Mouse (Mus musculus): Measurements from ENCODE around the gene Irak3. TPM values are rescaled to one million over a fixed set of nuclear protein-coding genes. Genes with fewer than 3 reads are reported as not detected.

Gene Irak3
- polyA plus RNA-seq, 1 experiment, result 10.3 TPM

DNA sequence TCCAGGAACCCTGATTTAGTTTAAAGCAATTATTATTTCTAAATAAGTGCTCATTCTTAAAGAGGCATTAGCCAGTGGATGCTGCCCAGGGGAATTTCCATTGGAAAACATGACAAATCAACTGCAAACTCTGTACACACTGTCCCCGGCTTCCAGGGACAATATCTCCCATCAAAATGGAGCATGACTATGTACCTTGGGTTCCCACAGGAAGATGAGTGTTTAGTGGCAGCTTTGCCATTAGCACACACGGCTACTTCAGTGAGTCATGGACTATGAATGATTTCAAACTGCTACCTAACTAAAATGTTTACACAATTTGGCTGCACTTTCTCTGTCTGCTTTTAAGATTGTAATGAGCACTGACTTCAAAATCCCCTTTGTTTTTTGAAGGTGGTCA is 13.4 kb downstream of the Irak3 start:
- H3K9ac ChIP-seq (ENCODE audit: low read depth, poor library complexity, severe bottlenecking), result no peak overlapping the region
- no peaks in the 10 kb centered on the region for H3K4me1 ChIP-seq (ENCODE audit: control insufficient read depth, insufficient read depth, low read length)
- no peaks in the 10 kb centered on the region for H3K27me3 ChIP-seq (ENCODE audit: control insufficient read depth, insufficient read depth, low read length, poor library complexity, severe bottlenecking)
- H3K36me3 ChIP-seq (ENCODE audit: control insufficient read depth, insufficient read depth, low read length, poor library complexity, severe bottlenecking), result no peaks in the 10 kb centered on the region
- H3K27ac ChIP-seq (ENCODE audit: insufficient read depth, low read length), result no peak overlapping the region
- H3K4me3 ChIP-seq (ENCODE audit: low read depth, low read length), result no peak overlapping the region
- H3K9me3 ChIP-seq (replicated peaks; ENCODE audit: control insufficient read depth, insufficient read depth, low read length, poor library complexity, severe bottlenecking), result no peaks in the 10 kb centered on the region
- TF ChIP-seq POLR2A (IDR thresholded peaks at IDR 0.05; ENCODE audit: insufficient read depth, low read length), result no peak
- TF ChIP-seq CTCF (IDR thresholded peaks at IDR 0.05; ENCODE audit: low read depth, low read length), result no peak
- no peak for TF ChIP-seq EP300 (IDR thresholded peaks at IDR 0.05; ENCODE audit: insufficient read depth, low read depth, low read length)

DNA sequence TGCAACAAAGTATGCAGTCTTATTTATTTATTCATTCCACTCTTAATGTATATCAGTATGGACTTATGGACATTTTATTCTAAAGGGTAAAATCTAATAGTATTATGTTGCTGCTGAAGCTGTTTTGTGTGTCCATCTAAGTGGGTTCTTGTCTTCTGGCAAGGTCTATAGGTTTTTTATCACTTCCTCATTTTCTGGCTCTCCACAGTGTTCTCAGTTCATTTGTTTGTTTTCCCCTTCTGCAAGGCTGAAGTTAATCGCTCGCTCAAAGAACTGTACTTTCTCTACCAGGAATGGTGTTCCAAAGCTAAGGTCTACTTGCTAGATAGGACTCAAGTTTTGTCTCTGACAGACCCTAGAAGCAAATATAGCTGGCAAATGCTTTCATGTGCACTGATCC is 18.6 kb downstream of the Irak3 start:
- TF ChIP-seq EP300 (IDR thresholded peaks at IDR 0.05; ENCODE audit: insufficient read depth, low read depth, low read length), result no peak
- TF ChIP-seq CTCF (IDR thresholded peaks at IDR 0.05; ENCODE audit: low read depth, low read length), result no peak
- no peak for TF ChIP-seq POLR2A (IDR thresholded peaks at IDR 0.05; ENCODE audit: insufficient read depth, low read length)
- Histone ChIP-seq H3K27me3 (ENCODE audit: control insufficient read depth, insufficient read depth, low read length, poor library complexity, severe bottlenecking) (no peaks in the 10 kb centered on the region), H3K27ac (ENCODE audit: insufficient read depth, low read length) (no peak overlapping the region), H3K36me3 (ENCODE audit: control insufficient read depth, insufficient read depth, low read length, poor library complexity, severe bottlenecking) (0 out of 2 replicates have a peak, but pooled peaks cover 3% of the 10 kb centered on the region), H3K4me3 (ENCODE audit: low read depth, low read length) (no peak overlapping the region), H3K9ac (ENCODE audit: low read depth, poor library complexity, severe bottlenecking) (no peak overlapping the region), H3K4me1 (ENCODE audit: control insufficient read depth, insufficient read depth, low read length) (no peaks in the 10 kb centered on the region), H3K9me3 (replicated peaks; ENCODE audit: control insufficient read depth, insufficient read depth, low read length, poor library complexity, severe bottlenecking) (peaks cover 7% of the 10 kb centered on the region)

DNA sequence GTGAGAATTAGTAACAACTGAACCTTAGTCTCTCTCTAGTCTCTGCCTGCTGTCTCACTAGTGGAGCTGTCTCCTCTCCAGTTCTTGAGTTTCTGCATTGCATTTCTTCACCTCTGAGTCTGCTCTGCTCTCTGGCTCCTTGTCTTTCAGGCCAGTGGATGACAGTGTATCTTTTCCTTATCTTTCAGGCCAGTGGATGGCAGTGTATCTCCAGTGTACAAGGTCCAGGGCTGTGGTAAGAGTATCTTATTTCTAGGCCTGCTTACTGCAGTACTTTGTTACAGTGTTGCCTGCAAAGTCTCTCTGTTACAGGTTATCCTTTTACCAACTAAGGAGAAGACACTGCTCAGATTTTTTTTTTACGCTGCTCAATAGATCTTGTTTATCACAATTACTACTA is 19.0 kb downstream of the Irak3 start:
- H3K36me3 ChIP-seq (ENCODE audit: control insufficient read depth, insufficient read depth, low read length, poor library complexity, severe bottlenecking), result 0 out of 2 replicates have a peak, but pooled peaks cover 3% of the 10 kb centered on the region
- no peaks in the 10 kb centered on the region for H3K4me1 ChIP-seq (ENCODE audit: control insufficient read depth, insufficient read depth, low read length)
- TF ChIP-seq POLR2A (IDR thresholded peaks at IDR 0.05; ENCODE audit: insufficient read depth, low read length) (no peak), EP300 (IDR thresholded peaks at IDR 0.05; ENCODE audit: insufficient read depth, low read depth, low read length) (no peak), CTCF (IDR thresholded peaks at IDR 0.05; ENCODE audit: low read depth, low read length) (no peak)
- no peak overlapping the region for H3K4me3 ChIP-seq (ENCODE audit: low read depth, low read length)
- H3K27me3 ChIP-seq (ENCODE audit: control insufficient read depth, insufficient read depth, low read length, poor library complexity, severe bottlenecking), result no peaks in the 10 kb centered on the region
- peaks cover 7% of the 10 kb centered on the region for H3K9me3 ChIP-seq (replicated peaks; ENCODE audit: control insufficient read depth, insufficient read depth, low read length, poor library complexity, severe bottlenecking)
- H3K9ac ChIP-seq (ENCODE audit: low read depth, poor library complexity, severe bottlenecking), result no peak overlapping the region
- no peak overlapping the region for H3K27ac ChIP-seq (ENCODE audit: insufficient read depth, low read length)

DNA sequence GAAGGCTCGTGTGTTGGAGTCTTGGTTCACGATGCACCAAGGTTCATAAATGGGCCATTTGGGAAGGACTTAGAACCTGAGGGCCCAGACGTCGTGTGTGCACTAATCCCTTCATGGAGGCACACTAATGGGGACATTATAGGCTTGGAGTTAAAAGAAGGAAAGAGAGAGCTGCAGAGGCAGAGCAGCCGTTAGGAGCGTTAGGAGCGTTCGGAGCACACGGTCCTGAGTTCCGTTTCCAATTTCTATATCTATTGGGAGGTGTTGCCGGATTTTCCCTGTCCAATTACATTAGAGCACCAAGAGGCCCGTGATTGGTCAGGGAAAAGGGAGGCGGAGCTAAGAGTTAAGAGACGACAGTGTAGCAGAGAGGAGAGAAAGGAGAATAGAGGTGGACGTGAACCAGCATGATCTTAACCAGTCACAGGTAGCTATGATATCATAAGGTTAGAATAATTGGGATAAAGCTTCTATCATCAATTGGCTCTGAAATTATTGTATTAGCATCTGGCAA is 27.7 kb downstream of the Irak3 start:
- no peaks in the 10 kb centered on the region for H3K27me3 ChIP-seq (ENCODE audit: control insufficient read depth, insufficient read depth, low read length, poor library complexity, severe bottlenecking)
- H3K27ac ChIP-seq (ENCODE audit: insufficient read depth, low read length), result no peak overlapping the region
- no peak overlapping the region for H3K4me3 ChIP-seq (ENCODE audit: low read depth, low read length)
- no peak for TF ChIP-seq POLR2A (IDR thresholded peaks at IDR 0.05; ENCODE audit: insufficient read depth, low read length)
- peaks cover 10% of the 10 kb centered on the region for H3K36me3 ChIP-seq (ENCODE audit: control insufficient read depth, insufficient read depth, low read length, poor library complexity, severe bottlenecking)
- peaks cover 34% of the 10 kb centered on the region for H3K9me3 ChIP-seq (replicated peaks; ENCODE audit: control insufficient read depth, insufficient read depth, low read length, poor library complexity, severe bottlenecking)
- H3K4me1 ChIP-seq (ENCODE audit: control insufficient read depth, insufficient read depth, low read length), result no peaks in the 10 kb centered on the region
- no peak overlapping the region for H3K9ac ChIP-seq (ENCODE audit: low read depth, poor library complexity, severe bottlenecking)

DNA sequence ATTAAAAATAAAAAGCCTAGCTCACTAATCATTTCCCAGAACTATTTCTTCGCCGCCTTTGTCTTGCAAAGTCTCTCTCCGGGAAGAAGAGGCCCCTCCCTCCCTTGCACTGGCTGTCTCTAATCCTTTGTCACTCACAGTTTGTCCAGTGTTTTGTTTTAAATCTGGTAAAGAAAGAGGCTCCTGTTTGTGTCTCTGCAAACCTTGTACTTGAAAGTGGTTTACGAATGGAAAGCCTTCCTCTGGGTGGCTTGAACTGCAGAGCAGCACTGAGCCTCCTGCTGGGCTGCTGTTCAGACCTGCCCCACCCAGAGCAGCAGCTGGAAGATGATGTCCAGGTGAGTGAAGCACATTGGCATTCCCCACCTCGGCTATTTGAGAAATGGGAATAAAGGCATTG is 30.6 kb downstream of the Irak3 start:
- Histone ChIP-seq H3K27ac (ENCODE audit: insufficient read depth, low read length) (peak overlapping the region; percentile 99), H3K4me3 (ENCODE audit: low read depth, low read length) (no peak overlapping the region)
- TF ChIP-seq EP300 (IDR thresholded peaks at IDR 0.05; ENCODE audit: insufficient read depth, low read depth, low read length) (peak; percentile 96), POLR2A (IDR thresholded peaks at IDR 0.05; ENCODE audit: insufficient read depth, low read length) (no peak)

DNA sequence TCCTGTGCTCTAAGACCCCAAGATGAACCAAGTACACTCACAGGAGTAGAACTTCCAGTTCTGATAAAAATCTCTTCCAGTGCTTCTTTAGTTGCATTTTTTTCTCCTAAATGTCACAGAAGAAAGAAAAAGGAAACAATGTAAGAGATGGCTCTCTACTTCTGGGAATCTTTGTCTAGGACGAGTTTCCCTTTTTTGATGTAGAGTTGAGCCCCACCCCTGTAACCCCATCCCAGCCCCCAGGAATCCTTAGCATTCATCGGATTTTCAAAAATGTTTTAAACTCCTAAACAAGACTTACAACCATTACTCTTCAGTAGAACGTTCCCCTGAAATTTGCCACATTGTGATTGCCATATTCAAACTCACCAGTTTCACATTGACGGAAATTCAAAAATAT is 31.7 kb downstream of the Irak3 start:
- Histone ChIP-seq H3K36me3 (ENCODE audit: control insufficient read depth, insufficient read depth, low read length, poor library complexity, severe bottlenecking) (peaks cover 7% of the 10 kb centered on the region), H3K4me1 (ENCODE audit: control insufficient read depth, insufficient read depth, low read length) (no peaks in the 10 kb centered on the region), H3K27me3 (ENCODE audit: control insufficient read depth, insufficient read depth, low read length, poor library complexity, severe bottlenecking) (no peaks in the 10 kb centered on the region), H3K9ac (ENCODE audit: low read depth, poor library complexity, severe bottlenecking) (peak overlapping the region; percentile 66), H3K4me3 (ENCODE audit: low read depth, low read length) (no peak overlapping the region), H3K9me3 (replicated peaks; ENCODE audit: control insufficient read depth, insufficient read depth, low read length, poor library complexity, severe bottlenecking) (peaks cover 28% of the 10 kb centered on the region), H3K27ac (ENCODE audit: insufficient read depth, low read length) (peak overlapping the region; percentile 99)
- TF ChIP-seq EP300 (IDR thresholded peaks at IDR 0.05; ENCODE audit: insufficient read depth, low read depth, low read length) (no peak), POLR2A (IDR thresholded peaks at IDR 0.05; ENCODE audit: insufficient read depth, low read length) (no peak), CTCF (IDR thresholded peaks at IDR 0.05; ENCODE audit: low read depth, low read length) (no peak)

More for the DNA sequence above, 30.6 kb downstream of the Irak3 start:
- H3K36me3 ChIP-seq (ENCODE audit: control insufficient read depth, insufficient read depth, low read length, poor library complexity, severe bottlenecking), result peaks cover 7% of the 10 kb centered on the region
- H3K27me3 ChIP-seq (ENCODE audit: control insufficient read depth, insufficient read depth, low read length, poor library complexity, severe bottlenecking), result no peaks in the 10 kb centered on the region
- peaks cover 30% of the 10 kb centered on the region for H3K9me3 ChIP-seq (replicated peaks; ENCODE audit: control insufficient read depth, insufficient read depth, low read length, poor library complexity, severe bottlenecking)
- no peaks in the 10 kb centered on the region for H3K4me1 ChIP-seq (ENCODE audit: control insufficient read depth, insufficient read depth, low read length)
- H3K9ac ChIP-seq (ENCODE audit: low read depth, poor library complexity, severe bottlenecking), result no peak overlapping the region

Data from ES-Bruce4 (cell line).